Mouse (Mus musculus) heart, embryonic 16.5 days (tissue): ENCODE results near the gene Zfp369. TPM values are rescaled to one million over a fixed set of nuclear protein-coding genes. Genes with fewer than 3 reads are reported as not detected.
"Not testable (repeated sequence)": the region's sequence is repeated elsewhere in the genome, so short reads cannot be mapped to it uniquely, and the experiment has no call there.

Experiments used
- ATAC-seq: fragments of 200-750 bp; cut with Nextera tagmentation; replicated peaks from 2 replicates; pipeline ENCODE4 v1.8.0; 2017; ENCODE audit warnings: moderate number of reproducible peaks; ENCODE audit not compliant: insufficient read depth, low FRiP score; ENCODE audit errors: extremely low read depth
- H3K27ac ChIP-seq: fragments of 300-500 bp; sonication (generic); 2 replicates; pipeline ENCODE4 v1.5.1; 2014; ENCODE audit warnings: mild to moderate bottlenecking, low read length, control low read depth, moderate library complexity
- H3K27me3 ChIP-seq: fragments of 300-500 bp; sonication (generic); 2 replicates; pipeline ENCODE4 v1.6.1; 2014; ENCODE audit warnings: low read length, mixed read lengths; ENCODE audit not compliant: control insufficient read depth, insufficient read depth
- H3K36me3 ChIP-seq: fragments of 300-500 bp; sonication (generic); 2 replicates; pipeline ENCODE4 v1.6.1; 2014; ENCODE audit not compliant: control insufficient read depth, insufficient read depth
- H3K4me1 ChIP-seq: fragments of 300-500 bp; sonication (generic); 2 replicates; pipeline ENCODE4 v1.6.1; 2014; ENCODE audit warnings: low read length, mixed read lengths; ENCODE audit not compliant: control insufficient read depth, insufficient read depth
- H3K4me2 ChIP-seq: fragments of 300-500 bp; sonication (generic); 2 replicates; pipeline ENCODE4 v1.6.1; 2014; ENCODE audit warnings: low read depth, mild to moderate bottlenecking, control low read depth, low read length
- H3K4me3 ChIP-seq: fragments of 300-500 bp; sonication (generic); 2 replicates; pipeline ENCODE4 v1.5.1; 2014; ENCODE audit warnings: mild to moderate bottlenecking, control low read depth, low read length
- H3K9ac ChIP-seq: fragments of 300-500 bp; sonication (generic); 2 replicates; pipeline ENCODE4 v1.6.1; 2014; ENCODE audit warnings: low read length, control low read depth
- H3K9me3 ChIP-seq: fragments of 300-500 bp; sonication (generic); replicated peaks from 2 replicates; pipeline ENCODE4 v1.6.1; 2016; ENCODE audit warnings: low read length; ENCODE audit not compliant: control insufficient read depth
- WGBS: fragments of 180-500 bp; shearing (Covaris S2); extraction: QIAGEN DNeasy Blood & Tissue Kit; methylation state at CpG from one replicate; pipeline ENCODE4 v1.1.7; 2014; 5-methylcytosine and 5-hydroxymethylcytosine counted together
- polyA plus RNA-seq: library from polyadenylated mRNA; unstranded; fragments of >200 nt; fragmentation: Nextera tagmentation; extraction: Ambion mirVana; gene quantifications from 2 replicates; pipeline ENCODE4 v1.2.1, GENCODE M21; 2015

Gene Zfp369
- polyA plus RNA-seq, 1 experiment from 2014 or later, result 8.4 TPM

DNA sequence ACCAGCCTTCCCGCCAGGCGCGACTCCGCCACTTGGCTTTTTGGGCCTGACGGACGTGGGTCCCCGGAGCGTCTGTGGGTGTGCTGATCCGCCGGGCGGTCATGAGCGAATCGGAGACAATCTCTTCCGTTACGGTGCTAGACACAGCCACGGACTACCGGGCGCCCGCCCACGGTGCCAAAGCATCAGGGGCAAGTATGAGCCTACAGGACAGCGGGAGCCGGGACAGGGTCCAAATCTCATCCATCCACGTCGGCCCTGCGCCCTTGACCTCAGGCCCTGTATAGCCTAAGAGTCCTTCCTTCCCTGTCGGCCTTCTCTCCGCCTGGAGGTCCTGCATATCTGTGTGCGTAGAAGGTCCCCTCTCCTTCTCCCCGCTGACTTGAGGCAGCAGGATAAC, 19.4 kb upstream of the Zfp369 start, which contains the start of gene Gm10775:
Gene Gm10775 (plus strand): TSS at position 301 of the 400 bp plus-strand sequence.
- Histone ChIP-seq H3K27me3 (no peaks in the 10 kb centered on the region; the same call in 1 of the 2 replicates), H3K4me1 (no peaks in the 10 kb centered on the region), H3K4me3 (peak within 1 kb of the TSS; percentile 30), H3K27ac (no peak within 1 kb of the TSS), H3K36me3 (peaks cover 21% of the 10 kb centered on the region), H3K9me3 (peaks cover 40% of the 10 kb centered on the region), H3K4me2 (peak within 1 kb of the TSS; percentile 59), H3K9ac (no peak within 1 kb of the TSS)
- 34% methylated on average over 29 of the region's 29 CpGs for WGBS
- ATAC-seq, result no peak

DNA sequence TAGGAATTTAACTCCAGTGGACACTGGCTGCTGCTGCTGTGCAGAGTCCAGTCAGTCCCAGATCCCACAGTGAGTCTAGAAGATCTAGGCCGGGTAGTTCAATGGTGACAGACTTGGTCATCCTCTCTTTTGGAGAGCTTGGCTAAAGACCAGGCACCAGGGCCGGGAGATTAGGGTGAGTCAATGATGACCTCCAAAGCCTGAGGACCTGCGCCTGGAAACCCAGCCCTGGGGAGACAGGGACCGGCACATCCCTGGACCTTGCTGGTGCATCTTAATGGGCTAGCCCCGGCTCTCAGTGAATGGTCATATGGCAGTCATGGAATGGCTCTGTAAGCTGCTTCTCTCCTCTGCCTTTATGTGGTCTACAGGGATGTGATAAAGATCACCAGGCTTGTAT, 16.5 kb upstream of the Zfp369 start:
- H3K4me3 ChIP-seq, result no peak overlapping the region
- H3K36me3 ChIP-seq, result peaks cover 23% of the 10 kb centered on the region
- no peak overlapping the region for H3K4me2 ChIP-seq
- H3K9me3 ChIP-seq, result peaks cover 40% of the 10 kb centered on the region
- H3K9ac ChIP-seq, result no peak overlapping the region
- H3K27me3 ChIP-seq, result no peaks in the 10 kb centered on the region; the same call in 1 of the 2 replicates
- no peaks in the 10 kb centered on the region for H3K4me1 ChIP-seq
- WGBS, result 95% methylated on average over 5 of the region's 5 CpGs
- H3K27ac ChIP-seq, result no peak overlapping the region
- ATAC-seq, result no peak

DNA sequence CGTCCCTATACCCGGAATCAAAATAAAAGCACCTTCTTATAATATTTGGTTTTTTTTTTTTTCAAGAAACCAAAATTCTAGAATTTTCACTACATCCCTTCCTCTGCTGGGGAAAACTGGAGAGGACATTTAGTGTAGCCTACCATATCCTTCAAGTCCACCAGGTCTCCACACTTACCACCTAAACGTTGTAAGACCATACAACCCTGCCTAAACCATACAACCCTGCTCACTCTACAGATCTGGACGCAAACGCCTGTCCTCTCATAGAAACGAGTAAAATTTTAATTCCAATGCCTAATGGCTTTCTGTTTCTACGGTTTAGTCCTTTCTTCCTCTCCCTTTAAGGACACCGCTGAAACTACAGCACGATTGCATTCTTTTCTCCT, 626 bp upstream of the Zfp369 start:
- Histone ChIP-seq H3K27ac (peak overlapping the region; percentile 90), H3K27me3 (no peaks in the 10 kb centered on the region), H3K9me3 (no peaks in the 10 kb centered on the region), H3K9ac (peak overlapping the region; percentile 87), H3K4me1 (peaks cover 11% of the 10 kb centered on the region), H3K36me3 (peaks cover 2% of the 10 kb centered on the region; the same call in 1 of the 2 replicates), H3K4me3 (peak overlapping the region; percentile 93), H3K4me2 (peak overlapping the region; percentile 82)
- WGBS, result 10% methylated on average over 9 of the region's 9 CpGs
- no peak for ATAC-seq

DNA sequence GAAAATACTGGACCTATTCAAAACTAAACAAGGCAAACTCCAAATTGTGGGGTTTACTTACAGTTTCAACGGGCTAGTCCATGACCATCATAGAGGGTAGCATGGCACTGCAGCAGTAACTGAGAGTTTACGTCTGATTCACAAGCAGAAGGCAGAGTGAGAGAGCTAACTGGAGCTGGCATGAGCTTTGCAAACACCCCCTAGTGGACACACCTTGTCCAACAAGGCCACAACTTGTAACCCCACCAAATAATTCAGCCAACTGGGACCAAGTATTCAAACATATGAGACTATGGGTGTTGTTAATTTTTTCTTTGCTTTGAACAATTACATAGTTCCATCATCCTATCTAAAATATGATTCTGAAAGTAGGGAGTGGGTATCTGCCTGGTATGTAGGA, 8.2 kb downstream of the Zfp369 start:
- ATAC-seq, result no peak
- Histone ChIP-seq H3K27ac (no peak overlapping the region), H3K4me3 (no peak overlapping the region), H3K9me3 (peaks cover 40% of the 10 kb centered on the region), H3K36me3 (peaks cover 63% of the 10 kb centered on the region), H3K4me2 (no peak overlapping the region), H3K9ac (no peak overlapping the region), H3K27me3 (no peaks in the 10 kb centered on the region), H3K4me1 (no peaks in the 10 kb centered on the region)
- 93% methylated on average over 2 of the region's 2 CpGs for WGBS

DNA sequence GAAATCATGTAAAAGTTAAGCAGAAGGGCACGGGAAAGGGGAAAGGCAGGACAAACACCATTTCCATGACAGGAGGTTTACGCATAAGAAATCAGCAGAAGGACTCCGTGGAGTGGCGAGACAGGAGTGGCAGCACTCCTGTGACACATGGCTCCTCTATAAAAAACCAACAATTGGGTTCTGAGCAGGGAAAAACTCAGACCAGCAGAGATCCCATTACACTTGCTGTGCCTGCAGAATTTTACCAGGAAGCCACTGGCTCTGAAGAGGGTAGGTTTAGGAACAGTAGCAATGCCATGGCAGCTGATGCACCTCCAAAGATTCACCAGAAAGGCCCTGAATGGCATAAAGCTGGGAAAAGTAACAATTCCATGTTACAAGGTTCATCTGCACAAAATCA, 17.7 kb downstream of the Zfp369 start:
- WGBS, result 93% methylated on average over 4 of the region's 4 CpGs
- Histone ChIP-seq H3K27me3 (no peaks in the 10 kb centered on the region), H3K36me3 (peaks cover 62% of the 10 kb centered on the region), H3K9ac (no peak overlapping the region), H3K27ac (no peak overlapping the region), H3K9me3 (peaks cover 48% of the 10 kb centered on the region), H3K4me2 (no peak overlapping the region), H3K4me1 (no peaks in the 10 kb centered on the region), H3K4me3 (no peak overlapping the region)
- no peak for ATAC-seq

DNA sequence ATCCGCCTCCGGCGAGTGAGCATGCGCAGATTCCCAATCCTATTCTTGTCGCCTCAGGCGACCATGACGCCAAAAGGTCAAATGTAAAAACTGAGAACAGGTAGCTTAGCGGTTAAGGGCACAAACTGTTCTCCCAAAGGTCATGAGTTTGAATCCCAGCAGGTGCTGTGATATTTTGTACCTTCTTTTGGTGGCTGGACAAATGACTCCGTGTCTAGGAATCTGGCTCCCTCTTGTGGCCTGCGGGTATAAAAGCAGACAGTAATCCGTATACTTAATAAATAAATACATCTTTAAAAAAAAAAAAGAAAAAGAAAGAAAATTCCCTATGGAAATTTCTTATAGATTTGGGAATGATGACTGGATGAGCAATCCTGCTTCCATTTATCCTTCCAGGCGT, 32.2 kb downstream of the Zfp369 start:
- peaks cover 13% of the 10 kb centered on the region for H3K9me3 ChIP-seq
- H3K4me2 ChIP-seq, result peak overlapping the region; percentile 65
- WGBS, result 32% methylated on average over 12 of the region's 12 CpGs
- not testable (repeated sequence) for H3K4me1 ChIP-seq, H3K9ac ChIP-seq, H3K27me3 ChIP-seq, H3K36me3 ChIP-seq, ATAC-seq, H3K27ac ChIP-seq
- peak overlapping the region; percentile 33 for H3K4me3 ChIP-seq

DNA sequence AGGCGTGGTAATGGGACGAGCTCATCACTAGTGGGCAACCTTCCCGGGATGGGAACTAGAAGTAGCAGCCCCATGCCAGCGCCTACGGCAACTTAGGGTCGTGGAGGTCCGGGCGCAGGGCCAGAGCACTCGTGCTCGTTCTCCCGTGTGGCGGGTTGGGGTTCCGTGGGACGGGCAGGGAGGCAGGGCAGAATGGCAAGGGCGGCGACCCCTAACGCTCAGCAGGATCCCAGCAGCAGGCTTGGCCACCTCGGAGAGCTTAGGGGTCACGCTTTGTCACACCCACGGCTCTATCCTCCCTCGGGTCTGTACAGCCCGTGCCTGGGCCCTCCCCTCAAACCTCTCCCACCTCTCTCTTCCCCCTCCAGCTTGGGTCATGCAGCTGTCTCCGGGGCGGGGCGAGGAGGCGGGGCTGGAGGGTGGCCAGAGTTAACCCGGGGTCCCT, 32.7 kb downstream of the Zfp369 start:
- no peak for ATAC-seq
- Histone ChIP-seq H3K9me3 (peaks cover 10% of the 10 kb centered on the region), H3K9ac (no peak overlapping the region), H3K27me3 (no peaks in the 10 kb centered on the region), H3K4me2 (peak overlapping the region; percentile 65), H3K27ac (no peak overlapping the region), H3K4me3 (peak overlapping the region; percentile 33), H3K36me3 (no peaks in the 10 kb centered on the region), H3K4me1 (no peaks in the 10 kb centered on the region)
- 27% methylated on average over 27 of the region's 27 CpGs for WGBS

DNA sequence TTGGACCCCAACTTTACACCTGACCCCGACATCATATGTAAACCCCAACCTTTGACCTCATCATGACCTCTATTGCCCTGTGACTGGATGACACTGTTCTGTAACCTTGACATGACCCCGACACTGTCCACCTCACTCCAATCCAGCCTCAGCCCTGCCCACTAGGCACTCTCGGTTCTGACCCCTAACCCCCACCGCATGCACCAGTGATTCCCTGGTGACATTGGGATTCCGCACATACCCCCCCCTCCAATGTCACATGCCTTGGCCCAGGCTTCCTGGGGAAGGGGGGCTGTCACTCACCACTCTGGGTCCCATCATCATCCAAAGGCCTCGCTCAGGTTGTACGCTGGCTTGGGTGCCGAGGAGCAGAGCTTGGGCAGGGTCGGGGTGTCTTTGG, 33.2 kb downstream of the Zfp369 start:
- H3K9me3 ChIP-seq, result peaks cover 5% of the 10 kb centered on the region; the same call in 1 of the 2 replicates
- H3K4me2 ChIP-seq, result no peak overlapping the region
- H3K27me3 ChIP-seq, result no peaks in the 10 kb centered on the region
- no peak overlapping the region for H3K4me3 ChIP-seq
- H3K9ac ChIP-seq, result no peak overlapping the region
- H3K27ac ChIP-seq, result no peak overlapping the region
- ATAC-seq, result no peak
- no peaks in the 10 kb centered on the region for H3K4me1 ChIP-seq
- H3K36me3 ChIP-seq, result no peaks in the 10 kb centered on the region
- 92% methylated on average over 9 of the region's 9 CpGs for WGBS

DNA sequence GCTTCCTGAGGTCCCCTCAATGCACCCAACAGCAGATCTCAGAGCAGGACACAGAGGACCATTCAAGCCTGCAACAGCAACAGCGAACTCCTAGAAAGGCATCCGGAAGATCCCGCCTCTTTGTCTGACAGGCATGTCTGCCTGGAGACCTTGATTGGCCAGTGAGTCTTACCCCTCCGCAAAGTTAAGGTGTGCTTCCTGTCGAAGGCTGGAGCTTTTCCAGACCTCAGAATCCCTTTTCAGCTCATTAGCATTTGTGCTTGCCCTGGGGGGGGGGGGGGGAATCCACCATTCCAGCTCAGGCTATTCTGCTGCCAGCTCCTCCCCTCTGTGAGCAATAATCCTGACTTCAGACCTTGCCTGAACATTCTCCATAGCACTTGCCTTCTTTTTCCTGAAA, 69.9 kb downstream of the Zfp369 start:
- H3K4me3 ChIP-seq, H3K4me1 ChIP-seq, H3K9me3 ChIP-seq, H3K4me2 ChIP-seq, H3K27me3 ChIP-seq, ATAC-seq, H3K9ac ChIP-seq, H3K27ac ChIP-seq, H3K36me3 ChIP-seq: not testable (repeated sequence)
- 40% methylated on average over 5 of the region's 5 CpGs for WGBS
